Mouse (Mus musculus): Measurements from ENCODE around the gene Cplane1. TPM values are rescaled to one million over a fixed set of nuclear protein-coding genes. Genes with fewer than 3 reads are reported as not detected.

Cplane1 gene
- total RNA-seq, 2 experiments from 2014 or later: 5.1 to 5.3 TPM

DNA sequence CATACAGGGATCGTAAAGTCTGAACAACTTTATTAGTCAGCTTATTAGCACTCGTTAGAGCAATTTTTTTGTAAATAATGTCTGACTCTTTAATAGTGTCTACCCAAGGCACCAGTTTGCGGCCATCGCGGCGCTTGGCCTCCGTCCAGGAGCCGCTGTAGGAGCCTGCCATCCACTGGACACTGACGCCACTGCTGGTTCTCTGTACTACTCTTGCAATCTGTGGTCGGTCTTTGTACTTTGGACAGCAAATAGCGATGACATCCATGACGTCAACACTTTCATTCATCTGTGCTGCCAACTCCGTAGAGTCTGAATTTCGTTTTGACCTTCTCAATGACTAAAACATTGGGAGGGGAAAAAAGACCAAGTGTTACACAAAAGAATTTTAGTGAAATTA is 122.3 kb downstream of the Cplane1 start:
- no peak for DNase-seq

GRCm38 (mm10) chr15:8294150-8294549 is 125.2 kb downstream of the Cplane1 start:
- intact Hi-C loops (cut with DNase I): no loop called here
- no peak for DNase-seq

More for the DNA sequence above, 122.3 kb downstream of the Cplane1 start:
- intact Hi-C loops (cut with DNase I): no loop called here

DNA sequence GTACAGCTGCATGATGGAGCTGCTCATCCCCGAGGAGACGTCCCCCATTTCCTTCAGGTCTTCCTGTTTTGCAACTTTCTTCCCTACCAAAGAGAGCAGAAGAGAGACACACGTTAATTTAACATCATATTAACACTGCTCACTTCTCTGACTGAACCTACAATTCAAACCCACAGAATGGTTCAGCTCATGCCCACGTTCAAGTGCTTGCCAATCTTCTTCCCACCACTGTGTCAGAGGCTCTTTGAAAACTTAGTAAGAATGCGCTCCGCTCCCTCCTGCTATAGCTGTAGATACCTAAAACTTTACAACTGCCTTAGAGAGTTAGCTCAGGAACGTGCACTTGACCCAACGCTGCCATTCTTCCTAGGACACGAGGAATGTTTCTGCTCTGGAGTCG is 134.0 kb downstream of the Cplane1 start:
- intact Hi-C loops (cut with DNase I): no loop called here

GRCm38 (mm10) chr15:8305474-8305873 is 136.6 kb downstream of the Cplane1 start:
- DNase-seq: no peak
- intact Hi-C loops (cut with DNase I): no loop called here

More for the DNA sequence above, 134.0 kb downstream of the Cplane1 start:
- no peak for DNase-seq

DNA sequence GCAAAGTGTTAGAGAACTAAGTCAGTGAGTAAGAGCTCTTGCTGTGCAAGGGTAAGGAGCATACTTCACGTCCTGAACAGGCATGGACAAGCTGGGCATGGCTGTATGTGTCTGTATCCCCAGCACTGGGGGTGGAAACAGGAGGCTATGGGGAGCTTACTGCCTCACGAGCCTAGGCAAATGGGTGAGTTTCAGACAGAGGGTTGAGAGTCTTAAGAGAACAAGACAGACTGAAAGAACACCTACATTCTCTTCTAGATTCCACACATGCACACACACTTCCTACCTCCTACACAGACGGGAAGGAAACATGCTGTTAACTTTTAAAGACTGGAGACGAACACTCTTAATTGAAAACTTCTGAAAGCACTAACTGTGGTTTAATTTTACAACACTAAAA is 148.5 kb downstream of the Cplane1 start:
- intact Hi-C loops (cut with DNase I): no loop called here
- DNase-seq: no peak

DNA sequence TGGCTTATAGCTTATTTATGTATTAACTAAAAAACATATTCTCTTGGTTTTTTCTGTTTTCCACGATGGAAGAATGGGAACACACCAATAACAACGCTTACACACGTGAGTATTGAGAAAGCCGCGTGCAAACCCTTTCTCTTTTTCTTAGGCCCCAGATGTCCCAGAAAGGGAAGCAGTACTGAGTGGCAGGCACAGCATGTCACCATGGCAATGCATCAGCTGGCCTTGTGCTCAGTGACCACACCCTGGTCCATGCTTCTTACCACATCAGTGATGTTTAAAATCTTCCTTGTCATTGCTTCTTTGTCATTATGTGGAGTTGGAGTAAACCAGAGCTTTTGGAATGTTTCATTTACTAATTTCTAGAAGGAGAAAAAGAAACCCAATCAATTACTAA is 150.3 kb downstream of the Cplane1 start:
- intact Hi-C loops (cut with DNase I): no loop called here

More for the DNA sequence above, 150.3 kb downstream of the Cplane1 start:
- no peak for DNase-seq

Other genes starting within 250 kb of the Cplane1 start
- gene Wdr70, start 69.9 kb upstream of the Cplane1 start, total RNA-seq (2021): 10 to 100 TPM; 18.6 to 19.4 TPM
- gene Nup155, start 59.8 kb upstream of the Cplane1 start, total RNA-seq (2021): 10 to 100 TPM in 1 of 2 experiments, 1 to 10 TPM in 1; 9.3 to 11.5 TPM

Data from heart, postnatal 36 days (tissue).